Mouse (Mus musculus) cerebellum, postnatal 10 days (tissue): ENCODE results near the gene Hint1.
A peak's percentile ranks its signal among the peaks of the same experiment; 100 is the strongest.
"Not testable (repeated sequence)": the region's sequence is repeated elsewhere in the genome, so short reads cannot be mapped to it uniquely, and the experiment has no call there.

Experiments used
- DNase-seq, 2 experiments: peaks; one replicate each; pipeline ENCODE4 v3.0.0; 2021; ENCODE audit warnings: mixed read lengths in 2 of 2

Hint1 gene

GRCm38 (mm10) chr11:54866119-54867048, at the start of gene Hint1:
Gene Hint1 (plus strand): TSS chr11:54866383.
- peak; percentile 96 to 97 for DNase-seq

GRCm38 (mm10) chr11:54817449-54817848, 48.7 kb upstream of the Hint1 start:
- DNase-seq = peak; percentile 39 to 42

GRCm38 (mm10) chr11:54819489-54819888, 46.7 kb upstream of the Hint1 start:
- DNase-seq = no peak

GRCm38 (mm10) chr11:54823467-54823866, 42.7 kb upstream of the Hint1 start:
- no peak for DNase-seq

- DNase-seq = no peak
Measured at GRCm38 (mm10) chr11:54825774-54826173, 40.4 kb upstream of the Hint1 start.

- DNase-seq = no peak
Measured at GRCm38 (mm10) chr11:54826819-54827218, 39.4 kb upstream of the Hint1 start.

GRCm38 (mm10) chr11:54833833-54834232, 32.4 kb upstream of the Hint1 start:
- DNase-seq = peak; percentile 28 to 38

GRCm38 (mm10) chr11:54834596-54834995, 31.6 kb upstream of the Hint1 start:
- DNase-seq = no peak

GRCm38 (mm10) chr11:54836106-54836505, 30.1 kb upstream of the Hint1 start:
- DNase-seq = peak; percentile 87 to 89

- no peak for DNase-seq
Measured at GRCm38 (mm10) chr11:54839696-54840095, 26.5 kb upstream of the Hint1 start.

GRCm38 (mm10) chr11:54840891-54841290, 25.3 kb upstream of the Hint1 start:
- no peak for DNase-seq

- no peak for DNase-seq
Measured at GRCm38 (mm10) chr11:54844424-54844823, 21.8 kb upstream of the Hint1 start.

GRCm38 (mm10) chr11:54844959-54845358, 21.2 kb upstream of the Hint1 start:
- no peak for DNase-seq

GRCm38 (mm10) chr11:54845470-54846442, 20.4 kb upstream of the Hint1 start:
- DNase-seq = no peak

GRCm38 (mm10) chr11:54849961-54850758, 16.0 kb upstream of the Hint1 start:
- DNase-seq = no peak

GRCm38 (mm10) chr11:54851656-54852055, 14.5 kb upstream of the Hint1 start:
- DNase-seq = no peak

- not testable (repeated sequence) for DNase-seq
Measured at GRCm38 (mm10) chr11:54858880-54859279, 7.3 kb upstream of the Hint1 start.

- peak; percentile 36 to 43 for DNase-seq
Measured at GRCm38 (mm10) chr11:54859322-54860165, 6.6 kb upstream of the Hint1 start.

- DNase-seq = peak; percentile 99
Measured at GRCm38 (mm10) chr11:54860256-54861038, 5.7 kb upstream of the Hint1 start, which contains the start of gene Lyrm7. Gene Lyrm7 (minus strand): TSS chr11:54860916.
